Mouse (Mus musculus) lung, postnatal 36 days (tissue): ENCODE results near the gene Ankrd9.

Experiments
- DNase-seq: peaks from one replicate; pipeline ENCODE4 v3.0.0; 2022; ENCODE audit warnings: mixed read lengths

Gene Ankrd9

GRCm38 (mm10) chr12:110989409-110989808 is 10.6 kb upstream of the Ankrd9 start:
- no peak for DNase-seq

GRCm38 (mm10) chr12:110986536-110987425 is 7.9 kb upstream of the Ankrd9 start:
- no peak for DNase-seq

- no peak for DNase-seq
Observed at GRCm38 (mm10) chr12:110985141-110985540, 6.3 kb upstream of the Ankrd9 start.

GRCm38 (mm10) chr12:110984598-110984997 is 5.8 kb upstream of the Ankrd9 start:
- DNase-seq = no peak

GRCm38 (mm10) chr12:110983714-110984113 is 4.9 kb upstream of the Ankrd9 start:
- no peak for DNase-seq

GRCm38 (mm10) chr12:110983083-110983482 is 4.2 kb upstream of the Ankrd9 start:
- DNase-seq = no peak

GRCm38 (mm10) chr12:110981736-110982135 is 2.9 kb upstream of the Ankrd9 start:
- DNase-seq = no peak

- no peak for DNase-seq
Observed at GRCm38 (mm10) chr12:110979808-110980207, 968 bp upstream of the Ankrd9 start.

- DNase-seq = no peak
Observed at GRCm38 (mm10) chr12:110977896-110978606, 789 bp downstream of the Ankrd9 start.

- no peak for DNase-seq
Observed at GRCm38 (mm10) chr12:110977345-110977733, 1.5 kb downstream of the Ankrd9 start.

- DNase-seq = no peak
Observed at GRCm38 (mm10) chr12:110976589-110977344, 2.1 kb downstream of the Ankrd9 start.

- no peak for DNase-seq
Observed at GRCm38 (mm10) chr12:110975838-110976468, 2.9 kb downstream of the Ankrd9 start.

- DNase-seq = no peak
Observed at GRCm38 (mm10) chr12:110975385-110975784, 3.5 kb downstream of the Ankrd9 start.

- DNase-seq = no peak
Observed at GRCm38 (mm10) chr12:110974726-110975125, 4.1 kb downstream of the Ankrd9 start.

GRCm38 (mm10) chr12:110974295-110974694 is 4.5 kb downstream of the Ankrd9 start:
- no peak for DNase-seq

GRCm38 (mm10) chr12:110973829-110974228 is 5.0 kb downstream of the Ankrd9 start:
- DNase-seq = no peak

GRCm38 (mm10) chr12:110971972-110972371 is 6.9 kb downstream of the Ankrd9 start:
- no peak for DNase-seq

GRCm38 (mm10) chr12:110970408-110970807 is 8.4 kb downstream of the Ankrd9 start:
- no peak for DNase-seq

- DNase-seq = no peak
Observed at GRCm38 (mm10) chr12:110967146-110967545, 11.7 kb downstream of the Ankrd9 start.

- no peak for DNase-seq
Observed at GRCm38 (mm10) chr12:110966079-110966478, 12.8 kb downstream of the Ankrd9 start.

- no peak for DNase-seq
Observed at GRCm38 (mm10) chr12:110965500-110965899, 13.3 kb downstream of the Ankrd9 start.

- DNase-seq = no peak
Observed at GRCm38 (mm10) chr12:110961973-110962372, 16.9 kb downstream of the Ankrd9 start.
